Mouse (Mus musculus) kidney, adult 9 months (tissue): Measurements from ENCODE around the gene 4930524J08Rik.

Source experiments
- DNase-seq: peaks from one replicate; pipeline ENCODE4 v3.0.0; 2022

Gene 4930524J08Rik

GRCm38 (mm10) chr5:100005896-100006295 lies 27.0 kb downstream of the 4930524J08Rik start:
- no peak for DNase-seq

GRCm38 (mm10) chr5:100006324-100007039 lies 27.6 kb downstream of the 4930524J08Rik start:
- DNase-seq = no peak

GRCm38 (mm10) chr5:100007040-100007375 lies 28.1 kb downstream of the 4930524J08Rik start:
- peak; percentile 22 for DNase-seq

- no peak for DNase-seq
Measured at GRCm38 (mm10) chr5:100008485-100008884, 29.6 kb downstream of the 4930524J08Rik start.

GRCm38 (mm10) chr5:100012599-100012998 lies 33.7 kb downstream of the 4930524J08Rik start:
- no peak for DNase-seq

- DNase-seq = no peak
Measured at GRCm38 (mm10) chr5:100020089-100020488, 41.2 kb downstream of the 4930524J08Rik start.

GRCm38 (mm10) chr5:100024403-100024802 lies 45.5 kb downstream of the 4930524J08Rik start:
- DNase-seq = no peak

GRCm38 (mm10) chr5:100024868-100025267 lies 46.0 kb downstream of the 4930524J08Rik start:
- no peak for DNase-seq
